Mouse (Mus musculus) kidney, embryonic 14.5 days (tissue): ENCODE results near the gene Hspb9. TPM values are rescaled to one million over a fixed set of nuclear protein-coding genes. Genes with fewer than 3 reads are reported as not detected.

ENCODE experiments used
- ATAC-seq: fragments of 200-750 bp; cut with Nextera tagmentation; 2 replicates; pipeline ENCODE4 v1.8.0; 2017; ENCODE audit warnings: moderate number of reproducible peaks, mild to moderate bottlenecking, moderate TSS enrichment, moderate library complexity; ENCODE audit not compliant: low FRiP score, low TSS enrichment
- H3K27ac ChIP-seq: fragments of 300-500 bp; sonication (generic); 2 replicates; pipeline ENCODE4 v1.5.1; 2014; ENCODE audit warnings: low read depth, mild to moderate bottlenecking, low read length, moderate library complexity, mixed read lengths
- H3K27me3 ChIP-seq: fragments of 300-500 bp; sonication (generic); 2 replicates; pipeline ENCODE4 v1.6.1; 2014; ENCODE audit warnings: mild to moderate bottlenecking, low read length; ENCODE audit not compliant: control insufficient read depth, insufficient read depth
- H3K36me3 ChIP-seq: fragments of 300-500 bp; sonication (generic); 2 replicates; pipeline ENCODE4 v1.6.1; 2014; ENCODE audit warnings: low read length, mixed read lengths; ENCODE audit not compliant: control insufficient read depth, insufficient read depth
- H3K4me1 ChIP-seq: fragments of 300-500 bp; sonication (generic); 2 replicates; pipeline ENCODE4 v1.6.1; 2014; ENCODE audit warnings: low read length, mixed read lengths; ENCODE audit not compliant: control insufficient read depth, insufficient read depth
- H3K4me2 ChIP-seq: fragments of 300-500 bp; sonication (generic); replicated peaks from 2 replicates; pipeline ENCODE4 v1.6.1; 2014; ENCODE audit warnings: low read depth, mild to moderate bottlenecking, low read length
- H3K4me3 ChIP-seq: fragments of 300-500 bp; sonication (generic); 2 replicates; pipeline ENCODE4 v1.5.1; 2014; ENCODE audit warnings: mild to moderate bottlenecking, low read length
- H3K9ac ChIP-seq: fragments of 300-500 bp; sonication (generic); 2 replicates; pipeline ENCODE4 v1.6.1; 2014; ENCODE audit warnings: low read depth, mild to moderate bottlenecking, low read length, moderate library complexity
- H3K9me3 ChIP-seq: fragments of 300-500 bp; sonication (generic); 2 replicates; pipeline ENCODE4 v1.6.1; 2016; ENCODE audit warnings: low read length; ENCODE audit not compliant: control insufficient read depth
- WGBS: fragments of 180-500 bp; shearing (Covaris S2); extraction: QIAGEN DNeasy Blood & Tissue Kit; methylation state at CpG from one replicate; pipeline ENCODE4 v1.1.7; 2014; 5-methylcytosine and 5-hydroxymethylcytosine counted together
- polyA plus RNA-seq: library from polyadenylated mRNA; unstranded; fragments of >200 nt; fragmentation: Nextera tagmentation; extraction: Ambion mirVana; gene quantifications from 2 replicates; pipeline ENCODE4 v1.2.1, GENCODE M21; 2014

Gene Hspb9
- polyA plus RNA-seq = 0.47 TPM in 1 of 2 replicates, not detected in the other

- H3K4me3 ChIP-seq = peak within 1 kb of the TSS; percentile 29
- peaks cover 56% of the 10 kb centered on the region for H3K36me3 ChIP-seq
- 3% methylated on average over 38 of the region's 38 CpGs for WGBS
- peak; percentile 6; the same call in 1 of the 2 replicates for ATAC-seq
- peak within 1 kb of the TSS; percentile 58 for H3K4me2 ChIP-seq
- H3K9ac ChIP-seq = peak within 1 kb of the TSS; percentile 50; the same call in 1 of the 2 replicates
- H3K27me3 ChIP-seq = no peaks in the 10 kb centered on the region
- no peaks in the 10 kb centered on the region for H3K9me3 ChIP-seq
- H3K27ac ChIP-seq = peak within 1 kb of the TSS; percentile 67
- peaks cover 28% of the 10 kb centered on the region for H3K4me1 ChIP-seq
Measured at GRCm38 (mm10) chr11:100713735-100714533, at the start of gene Hspb9. TSS of gene Hspb9 (plus strand) at chr11:100713850.

GRCm38 (mm10) chr11:100671049-100671448 lies 42.6 kb upstream of the Hspb9 start:
- Histone ChIP-seq H3K27me3 (peaks cover 7% of the 10 kb centered on the region; the same call in 1 of the 2 replicates), H3K4me2 (no peak overlapping the region), H3K9ac (no peak overlapping the region), H3K36me3 (no peaks in the 10 kb centered on the region), H3K4me1 (0 out of 2 replicates have a peak, but pooled peaks cover 6% of the 10 kb centered on the region), H3K9me3 (no peaks in the 10 kb centered on the region), H3K27ac (no peak overlapping the region), H3K4me3 (no peak overlapping the region)
- no peak for ATAC-seq
- 81% methylated on average over 1 of the region's 1 CpGs for WGBS

GRCm38 (mm10) chr11:100671956-100672355 lies 41.7 kb upstream of the Hspb9 start:
- H3K4me2 ChIP-seq = no peak overlapping the region
- H3K27ac ChIP-seq = no peak overlapping the region
- H3K4me3 ChIP-seq = no peak overlapping the region
- no peaks in the 10 kb centered on the region for H3K9me3 ChIP-seq
- H3K4me1 ChIP-seq = 0 out of 2 replicates have a peak, but pooled peaks cover 6% of the 10 kb centered on the region
- H3K36me3 ChIP-seq = no peaks in the 10 kb centered on the region
- WGBS = 85% methylated on average over 2 of the region's 2 CpGs
- H3K27me3 ChIP-seq = peaks cover 7% of the 10 kb centered on the region; the same call in 1 of the 2 replicates
- no peak overlapping the region for H3K9ac ChIP-seq
- ATAC-seq = no peak

GRCm38 (mm10) chr11:100673169-100673568 lies 40.5 kb upstream of the Hspb9 start:
- Histone ChIP-seq H3K36me3 (no peaks in the 10 kb centered on the region), H3K4me2 (peak overlapping the region; percentile 35), H3K4me3 (no peak overlapping the region), H3K4me1 (0 out of 2 replicates have a peak, but pooled peaks cover 6% of the 10 kb centered on the region), H3K27me3 (peaks cover 7% of the 10 kb centered on the region; the same call in 1 of the 2 replicates), H3K9ac (no peak overlapping the region; the same call in 1 of the 2 replicates), H3K9me3 (no peaks in the 10 kb centered on the region), H3K27ac (no peak overlapping the region)
- WGBS = 2% methylated on average over 23 of the region's 23 CpGs
- ATAC-seq = peak; percentile 64

- no peak overlapping the region for H3K4me2 ChIP-seq
- no peaks in the 10 kb centered on the region for H3K9me3 ChIP-seq
- H3K27ac ChIP-seq = no peak overlapping the region
- H3K4me1 ChIP-seq = 0 out of 2 replicates have a peak, but pooled peaks cover 5% of the 10 kb centered on the region
- H3K4me3 ChIP-seq = no peak overlapping the region
- peaks cover 7% of the 10 kb centered on the region; the same call in 1 of the 2 replicates for H3K27me3 ChIP-seq
- no peak for ATAC-seq
- H3K9ac ChIP-seq = no peak overlapping the region
- no peaks in the 10 kb centered on the region for H3K36me3 ChIP-seq
- 63% methylated on average over 7 of the region's 7 CpGs for WGBS
Measured at GRCm38 (mm10) chr11:100677810-100678209, 35.8 kb upstream of the Hspb9 start.

- H3K4me2 ChIP-seq = no peak overlapping the region
- H3K27me3 ChIP-seq = no peaks in the 10 kb centered on the region
- H3K36me3 ChIP-seq = no peaks in the 10 kb centered on the region
- H3K27ac ChIP-seq = no peak overlapping the region
- WGBS = 76% methylated on average over 5 of the region's 5 CpGs
- no peaks in the 10 kb centered on the region for H3K4me1 ChIP-seq
- H3K9ac ChIP-seq = no peak overlapping the region
- no peaks in the 10 kb centered on the region for H3K9me3 ChIP-seq
- ATAC-seq = no peak
- H3K4me3 ChIP-seq = no peak overlapping the region
Measured at GRCm38 (mm10) chr11:100681826-100682225, 31.8 kb upstream of the Hspb9 start.

GRCm38 (mm10) chr11:100682526-100682925 lies 31.1 kb upstream of the Hspb9 start:
- ATAC-seq = no peak

GRCm38 (mm10) chr11:100684084-100684483 lies 29.6 kb upstream of the Hspb9 start:
- 56% methylated on average over 2 of the region's 2 CpGs for WGBS
- H3K9ac ChIP-seq = no peak overlapping the region

More at GRCm38 (mm10) chr11:100682526-100682925, 31.1 kb upstream of the Hspb9 start:
- Histone ChIP-seq H3K4me2 (no peak overlapping the region), H3K9me3 (no peaks in the 10 kb centered on the region), H3K9ac (no peak overlapping the region), H3K27ac (no peak overlapping the region), H3K4me1 (no peaks in the 10 kb centered on the region), H3K36me3 (no peaks in the 10 kb centered on the region), H3K4me3 (no peak overlapping the region), H3K27me3 (no peaks in the 10 kb centered on the region)
- WGBS = 81% methylated on average over 5 of the region's 5 CpGs

GRCm38 (mm10) chr11:100685371-100685770 lies 28.3 kb upstream of the Hspb9 start:
- no peaks in the 10 kb centered on the region for H3K27me3 ChIP-seq
- H3K36me3 ChIP-seq = no peaks in the 10 kb centered on the region
- H3K4me3 ChIP-seq = no peak overlapping the region
- 83% methylated on average over 3 of the region's 3 CpGs for WGBS
- H3K4me1 ChIP-seq = no peaks in the 10 kb centered on the region
- no peak overlapping the region for H3K27ac ChIP-seq
- no peaks in the 10 kb centered on the region for H3K9me3 ChIP-seq
- no peak overlapping the region for H3K4me2 ChIP-seq
- ATAC-seq = no peak
- no peak overlapping the region for H3K9ac ChIP-seq

More at GRCm38 (mm10) chr11:100684084-100684483, 29.6 kb upstream of the Hspb9 start:
- ATAC-seq = no peak
- H3K4me3 ChIP-seq = no peak overlapping the region
- H3K27me3 ChIP-seq = no peaks in the 10 kb centered on the region
- no peak overlapping the region for H3K27ac ChIP-seq
- no peaks in the 10 kb centered on the region for H3K9me3 ChIP-seq
- no peaks in the 10 kb centered on the region for H3K36me3 ChIP-seq
- H3K4me1 ChIP-seq = no peaks in the 10 kb centered on the region
- H3K4me2 ChIP-seq = no peak overlapping the region
